Mouse (Mus musculus): Measurements from ENCODE around the gene Homer1. TPM values are rescaled to one million over a fixed set of nuclear protein-coding genes. Genes with fewer than 3 reads are reported as not detected.

Homer1 gene
- polyA plus RNA-seq, 1 experiment from 2014 or later, result 5.9 TPM

DNA sequence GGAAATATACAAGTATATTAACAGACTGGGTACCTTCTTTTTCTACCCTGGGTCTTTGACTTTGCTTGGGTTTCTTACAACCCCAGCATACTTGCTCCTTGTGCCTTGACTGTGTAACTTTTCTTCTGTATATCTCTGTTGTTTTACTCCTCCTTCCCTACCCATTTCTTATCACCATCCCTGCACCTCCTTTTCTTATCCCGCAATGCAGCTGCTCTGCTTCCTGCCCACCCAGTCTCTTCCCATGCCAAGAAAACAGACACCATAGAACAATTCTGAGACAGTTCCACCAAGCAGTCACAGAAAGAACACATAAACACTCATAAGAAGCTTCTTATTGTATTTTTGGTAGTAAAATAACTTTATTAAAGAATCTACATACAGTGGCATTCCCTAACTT is 81.9 kb downstream of the Homer1 start:
- H3K9ac ChIP-seq, result no peak overlapping the region
- ATAC-seq (replicated peaks; ENCODE audit: low FRiP score), result no peak; the same call in 1 of the 2 replicates
- H3K4me1 ChIP-seq, result no peaks in the 10 kb centered on the region
- H3K4me2 ChIP-seq, result no peak overlapping the region
- no peak overlapping the region for H3K27ac ChIP-seq
- no peaks in the 10 kb centered on the region for H3K36me3 ChIP-seq
- WGBS, result 87% methylated on average over 1 of the region's 1 CpGs
- H3K4me3 ChIP-seq (replicated peaks), result no peak overlapping the region
- no peaks in the 10 kb centered on the region for H3K9me3 ChIP-seq (replicated peaks)
- H3K27me3 ChIP-seq, result no peaks in the 10 kb centered on the region

DNA sequence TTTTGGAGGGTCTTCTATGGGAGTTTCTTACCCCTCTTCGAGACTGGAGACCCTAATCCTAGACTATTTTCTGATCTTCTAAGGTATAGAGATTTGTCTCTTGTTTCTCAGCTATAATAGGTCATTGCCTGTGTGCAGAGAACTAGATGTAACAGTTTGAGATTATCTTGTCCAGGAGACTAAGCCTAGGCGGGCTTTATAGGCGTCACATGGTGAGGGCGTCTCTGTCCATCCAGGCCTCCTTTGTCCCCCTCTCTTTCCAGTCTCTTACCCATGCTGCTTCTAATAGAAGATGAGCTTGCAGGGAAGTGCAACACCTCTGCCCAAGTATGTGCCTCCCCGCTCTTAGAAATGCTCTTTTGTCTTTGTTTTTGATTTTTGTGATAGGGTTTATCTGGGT is 83.7 kb downstream of the Homer1 start:
- Histone ChIP-seq H3K27ac (no peak overlapping the region), H3K27me3 (no peaks in the 10 kb centered on the region), H3K9ac (no peak overlapping the region), H3K36me3 (no peaks in the 10 kb centered on the region), H3K4me2 (no peak overlapping the region), H3K4me3 (replicated peaks) (no peak overlapping the region), H3K4me1 (no peaks in the 10 kb centered on the region), H3K9me3 (replicated peaks) (no peaks in the 10 kb centered on the region)
- 93% methylated on average over 5 of the region's 5 CpGs for WGBS
- ATAC-seq (replicated peaks; ENCODE audit: low FRiP score), result no peak

DNA sequence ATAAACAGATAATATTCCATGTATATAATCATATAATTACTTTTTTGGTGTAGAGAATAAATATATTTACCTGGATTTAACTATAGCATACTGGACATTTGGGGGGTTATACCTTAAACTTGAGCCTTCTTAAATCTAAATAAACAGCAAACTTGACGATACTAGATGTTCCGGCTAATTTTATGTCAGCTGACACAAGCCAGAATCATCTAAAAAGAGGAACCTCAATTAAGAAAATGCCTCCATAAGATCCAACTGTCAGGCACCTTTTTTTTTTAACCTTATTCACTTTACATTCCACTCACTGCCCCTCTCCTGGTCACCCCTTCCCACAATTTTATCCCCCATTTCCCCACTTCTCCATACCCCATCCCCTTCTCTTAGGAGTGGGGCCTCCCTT is 84.2 kb downstream of the Homer1 start:
- H3K27ac ChIP-seq, result no peak overlapping the region
- no peak overlapping the region for H3K4me3 ChIP-seq (replicated peaks)
- H3K9ac ChIP-seq, result no peak overlapping the region
- 0 out of 2 replicates have a peak, but pooled peaks cover 2% of the 10 kb centered on the region for H3K4me1 ChIP-seq
- no peaks in the 10 kb centered on the region for H3K27me3 ChIP-seq
- 88% methylated on average over 2 of the region's 2 CpGs for WGBS
- H3K4me2 ChIP-seq, result no peak overlapping the region
- H3K36me3 ChIP-seq, result no peaks in the 10 kb centered on the region
- ATAC-seq (replicated peaks; ENCODE audit: low FRiP score), result no peak
- no peaks in the 10 kb centered on the region for H3K9me3 ChIP-seq (replicated peaks)

DNA sequence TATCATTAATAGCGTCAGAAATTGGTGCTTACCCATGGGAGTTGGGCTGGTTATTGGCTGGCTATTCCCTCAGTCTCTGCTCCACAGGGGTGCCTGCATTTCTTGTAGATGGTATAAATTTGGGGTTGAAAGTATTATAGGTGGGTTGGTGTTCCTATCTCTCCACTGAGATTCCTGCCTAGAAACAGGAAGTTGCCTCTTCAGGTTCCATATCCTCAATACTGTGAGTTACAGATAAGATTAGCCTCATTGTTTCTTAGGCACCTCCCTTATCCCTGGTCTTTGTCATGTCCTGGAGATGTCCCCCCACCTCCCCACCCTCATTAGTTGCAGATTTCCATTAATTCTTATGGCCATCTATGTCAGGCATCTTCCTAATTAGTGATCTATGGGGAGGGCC is 85.0 kb downstream of the Homer1 start:
- H3K9ac ChIP-seq, result no peak overlapping the region
- H3K4me1 ChIP-seq, result 0 out of 2 replicates have a peak, but pooled peaks cover 4% of the 10 kb centered on the region
- H3K27ac ChIP-seq, result no peak overlapping the region
- no peaks in the 10 kb centered on the region for H3K36me3 ChIP-seq
- no peak overlapping the region for H3K4me2 ChIP-seq
- H3K9me3 ChIP-seq (replicated peaks), result no peaks in the 10 kb centered on the region
- WGBS, result 88% methylated on average over 1 of the region's 1 CpGs
- no peak overlapping the region for H3K4me3 ChIP-seq (replicated peaks)
- ATAC-seq (replicated peaks; ENCODE audit: low FRiP score), result no peak
- H3K27me3 ChIP-seq, result no peaks in the 10 kb centered on the region

DNA sequence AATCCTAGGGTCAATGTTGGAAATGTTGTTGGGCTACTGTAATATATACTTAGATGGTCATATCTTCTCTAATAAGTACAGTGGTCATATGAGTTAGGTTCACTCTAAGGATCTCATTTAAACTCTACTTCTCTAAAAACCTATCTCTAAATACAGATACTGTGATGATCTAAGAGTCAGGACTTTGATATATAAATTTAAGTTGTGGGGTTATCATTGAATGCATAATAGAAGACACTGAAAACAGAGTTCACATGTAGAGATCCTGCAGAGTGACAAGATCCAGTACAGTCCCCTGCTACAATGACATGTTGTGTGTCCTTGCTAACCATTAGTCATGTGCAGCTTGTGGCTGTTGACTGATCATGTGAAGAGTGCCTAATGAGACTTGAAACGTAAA is 85.7 kb downstream of the Homer1 start:
- 64% methylated on average over 1 of the region's 1 CpGs for whole genome bisulfite sequencing
- Histone ChIP-seq H3K4me1 (0 out of 2 replicates have a peak, but pooled peaks cover 4% of the 10 kb centered on the region), H3K27me3 (no peaks in the 10 kb centered on the region), H3K9ac (no peak overlapping the region), H3K36me3 (no peaks in the 10 kb centered on the region), H3K9me3 (replicated peaks) (no peaks in the 10 kb centered on the region), H3K4me3 (replicated peaks) (no peak overlapping the region), H3K4me2 (no peak overlapping the region), H3K27ac (no peak overlapping the region)
- no peak for ATAC-seq (replicated peaks; ENCODE audit: low FRiP score)

DNA sequence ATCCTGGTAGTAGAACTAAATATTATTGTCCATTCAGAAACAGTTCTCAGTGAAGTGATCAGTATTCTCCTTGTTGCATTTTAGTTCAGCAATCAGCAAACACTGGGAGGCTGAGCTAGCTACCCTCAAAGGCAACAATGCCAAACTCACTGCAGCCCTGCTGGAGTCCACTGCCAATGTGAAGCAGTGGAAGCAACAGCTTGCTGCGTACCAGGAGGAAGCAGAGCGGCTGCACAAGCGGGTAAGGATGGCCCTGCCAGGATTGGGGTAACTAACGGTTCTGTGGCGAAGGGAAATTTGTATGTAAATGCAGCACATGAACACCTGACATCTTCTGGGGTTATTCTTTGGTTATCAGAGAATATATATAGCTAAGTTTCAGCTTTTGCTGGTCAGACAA is 88.0 kb downstream of the Homer1 start:
- no peak overlapping the region for H3K4me2 ChIP-seq

DNA sequence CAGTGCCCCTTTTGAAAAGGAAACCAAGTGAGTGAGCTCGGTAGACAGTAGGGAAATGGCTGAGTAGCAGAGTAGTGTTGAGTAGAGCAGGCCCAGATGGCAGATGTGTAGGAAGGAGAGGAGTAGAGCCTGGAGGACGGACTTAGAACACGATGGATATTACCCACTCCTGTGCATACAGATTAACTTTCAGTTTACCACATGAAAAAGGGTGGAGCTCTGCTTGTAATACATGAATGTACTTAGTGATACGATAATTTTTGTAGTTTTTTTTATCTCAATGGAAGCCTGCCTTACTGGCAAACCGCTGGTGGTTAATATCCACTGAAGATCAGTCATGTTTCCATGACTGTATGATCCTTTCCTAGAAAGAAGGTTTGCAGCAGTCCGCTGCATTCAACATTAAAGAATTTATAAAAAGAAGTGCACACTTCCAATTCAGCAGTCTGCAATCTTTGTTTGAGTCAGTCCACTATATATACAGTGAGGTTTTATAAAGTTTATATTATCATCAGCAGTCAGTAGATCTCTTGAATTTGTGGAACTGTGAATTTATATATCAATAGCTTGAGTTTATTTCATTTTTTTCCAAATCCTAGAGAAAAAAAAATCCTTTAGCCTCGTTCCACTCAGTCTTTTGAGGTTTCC is 89.3 kb downstream of the Homer1 start:
- Histone ChIP-seq H3K36me3 (peaks cover 9% of the 10 kb centered on the region), H3K4me1 (0 out of 2 replicates have a peak, but pooled peaks cover 4% of the 10 kb centered on the region), H3K4me3 (replicated peaks) (no peak overlapping the region), H3K9me3 (replicated peaks) (no peaks in the 10 kb centered on the region), H3K27ac (peak overlapping the region; percentile 70), H3K9ac (no peak overlapping the region), H3K27me3 (no peaks in the 10 kb centered on the region), H3K4me2 (no peak overlapping the region)
- ATAC-seq (replicated peaks; ENCODE audit: low FRiP score), result peak; percentile 54; the same call in 1 of the 2 replicates
- 58% methylated on average over 7 of the region's 7 CpGs for WGBS

More for the DNA sequence above, 88.0 kb downstream of the Homer1 start:
- H3K27me3 ChIP-seq, result no peaks in the 10 kb centered on the region
- no peak overlapping the region for H3K27ac ChIP-seq
- no peaks in the 10 kb centered on the region for H3K9me3 ChIP-seq (replicated peaks)
- no peak overlapping the region for H3K9ac ChIP-seq
- no peak for ATAC-seq (replicated peaks; ENCODE audit: low FRiP score)
- H3K4me3 ChIP-seq (replicated peaks), result no peak overlapping the region
- H3K4me1 ChIP-seq, result 0 out of 2 replicates have a peak, but pooled peaks cover 4% of the 10 kb centered on the region
- peaks cover 6% of the 10 kb centered on the region for H3K36me3 ChIP-seq
- WGBS, result 96% methylated on average over 5 of the region's 5 CpGs

DNA sequence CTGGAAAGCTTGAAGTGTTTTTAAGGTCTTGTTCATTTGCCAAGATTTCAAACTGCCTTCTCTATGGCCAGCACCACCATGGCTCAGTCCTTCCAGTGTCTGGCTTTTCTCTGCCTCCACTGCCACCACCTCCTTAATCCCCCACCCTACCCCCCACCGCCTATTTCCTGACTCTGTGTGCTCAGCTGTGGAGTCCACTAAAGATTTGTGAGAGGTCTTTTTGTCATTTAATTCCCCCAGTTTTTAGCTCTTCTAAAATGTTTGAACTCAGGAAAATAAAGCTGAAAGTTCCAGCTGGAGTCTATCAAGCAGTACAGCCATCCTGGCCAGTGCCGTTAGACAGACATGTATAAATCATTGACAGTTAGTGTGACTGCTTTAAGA is 89.8 kb downstream of the Homer1 start:
- ATAC-seq (replicated peaks; ENCODE audit: low FRiP score), result peak; percentile 87
- Histone ChIP-seq H3K27ac (peak overlapping the region; percentile 62), H3K4me3 (replicated peaks) (no peak overlapping the region), H3K4me2 (no peak overlapping the region), H3K4me1 (0 out of 2 replicates have a peak, but pooled peaks cover 4% of the 10 kb centered on the region), H3K36me3 (peaks cover 11% of the 10 kb centered on the region), H3K27me3 (no peaks in the 10 kb centered on the region), H3K9me3 (replicated peaks) (no peaks in the 10 kb centered on the region), H3K9ac (no peak overlapping the region)
- 16% methylated on average over 2 of the region's 2 CpGs for WGBS

DNA sequence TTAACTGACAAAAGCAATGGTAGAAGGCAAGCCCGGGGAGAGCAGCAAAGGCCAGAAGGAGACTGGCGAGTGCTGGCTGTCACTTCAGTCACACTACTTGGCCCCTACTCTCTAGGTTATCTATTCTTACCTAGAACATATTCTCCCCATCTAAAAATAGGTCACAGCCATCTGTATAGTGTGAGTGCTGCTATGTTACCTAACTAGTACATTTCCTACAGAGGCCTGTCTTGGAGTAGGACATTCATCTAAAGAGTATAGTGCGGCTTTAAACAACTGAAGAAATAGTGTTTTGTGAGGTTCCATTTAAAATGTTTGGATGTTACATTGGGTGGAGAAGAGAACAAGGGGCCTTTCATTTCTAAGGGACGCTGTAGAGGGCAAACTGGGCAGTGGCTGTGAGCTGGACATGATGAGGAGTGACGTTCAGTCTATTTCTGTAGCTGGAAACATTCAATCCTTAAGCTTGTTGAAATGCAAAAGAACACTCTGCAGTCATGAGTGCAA is 100.3 kb downstream of the Homer1 start:
- Histone ChIP-seq H3K4me2 (no peak overlapping the region), H3K27ac (no peak overlapping the region), H3K36me3 (peaks cover 30% of the 10 kb centered on the region), H3K4me1 (no peaks in the 10 kb centered on the region), H3K4me3 (replicated peaks) (no peak overlapping the region), H3K27me3 (no peaks in the 10 kb centered on the region), H3K9me3 (replicated peaks) (0 out of 2 replicates have a peak, but pooled peaks cover 3% of the 10 kb centered on the region), H3K9ac (no peak overlapping the region)
- ATAC-seq (replicated peaks; ENCODE audit: low FRiP score), result no peak
- 94% methylated on average over 5 of the region's 5 CpGs for WGBS

DNA sequence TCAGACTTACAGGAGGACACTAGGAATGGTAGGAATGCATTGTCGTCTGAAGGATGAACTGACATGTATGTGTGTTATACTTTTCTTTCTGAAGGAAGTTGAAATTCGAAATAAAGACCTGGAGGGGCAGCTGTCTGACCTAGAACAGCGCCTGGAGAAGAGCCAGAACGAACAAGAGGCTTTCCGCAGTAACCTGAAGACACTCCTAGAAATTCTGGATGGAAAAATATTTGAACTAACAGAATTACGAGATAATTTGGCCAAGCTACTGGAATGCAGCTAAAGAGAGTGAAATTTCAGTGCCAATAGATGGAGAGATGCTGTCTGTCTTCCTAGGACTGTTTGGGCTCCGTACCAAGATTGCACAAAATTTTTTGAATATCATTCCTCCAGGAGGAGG is 102.5 kb downstream of the Homer1 start:
- WGBS, result 89% methylated on average over 7 of the region's 7 CpGs
- Histone ChIP-seq H3K9ac (no peak overlapping the region), H3K36me3 (peaks cover 20% of the 10 kb centered on the region), H3K27ac (no peak overlapping the region), H3K27me3 (no peaks in the 10 kb centered on the region), H3K4me3 (replicated peaks) (no peak overlapping the region), H3K9me3 (replicated peaks) (0 out of 2 replicates have a peak, but pooled peaks cover 3% of the 10 kb centered on the region), H3K4me2 (no peak overlapping the region), H3K4me1 (no peaks in the 10 kb centered on the region)
- no peak for ATAC-seq (replicated peaks; ENCODE audit: low FRiP score)

DNA sequence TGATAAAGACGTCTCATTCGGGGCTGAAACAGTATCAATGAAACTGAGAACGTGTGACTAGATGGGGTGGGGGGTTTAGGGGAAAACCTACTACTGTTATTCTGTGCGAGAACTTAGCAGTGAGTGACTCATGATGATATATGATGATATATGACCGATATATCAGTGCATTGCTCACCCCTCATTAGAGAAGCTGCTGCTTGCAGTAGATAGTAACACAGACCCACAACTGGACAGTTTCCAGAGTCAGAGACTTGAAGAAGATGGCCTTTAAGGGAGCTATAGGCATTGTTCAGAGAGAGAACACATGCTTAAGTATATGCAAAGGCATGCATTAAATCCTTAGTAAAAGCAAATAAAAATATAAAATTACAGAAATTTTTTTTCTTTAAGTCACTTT is 107.4 kb downstream of the Homer1 start:
- H3K9me3 ChIP-seq (replicated peaks), result no peaks in the 10 kb centered on the region
- H3K9ac ChIP-seq, result no peak overlapping the region
- no peaks in the 10 kb centered on the region for H3K27me3 ChIP-seq
- H3K4me3 ChIP-seq (replicated peaks), result no peak overlapping the region
- 72% methylated on average over 5 of the region's 5 CpGs for WGBS
- no peaks in the 10 kb centered on the region for H3K4me1 ChIP-seq
- no peak overlapping the region for H3K4me2 ChIP-seq
- no peak for ATAC-seq (replicated peaks; ENCODE audit: low FRiP score)
- H3K36me3 ChIP-seq, result peaks cover 7% of the 10 kb centered on the region; the same call in 1 of the 2 replicates
- no peak overlapping the region for H3K27ac ChIP-seq

DNA sequence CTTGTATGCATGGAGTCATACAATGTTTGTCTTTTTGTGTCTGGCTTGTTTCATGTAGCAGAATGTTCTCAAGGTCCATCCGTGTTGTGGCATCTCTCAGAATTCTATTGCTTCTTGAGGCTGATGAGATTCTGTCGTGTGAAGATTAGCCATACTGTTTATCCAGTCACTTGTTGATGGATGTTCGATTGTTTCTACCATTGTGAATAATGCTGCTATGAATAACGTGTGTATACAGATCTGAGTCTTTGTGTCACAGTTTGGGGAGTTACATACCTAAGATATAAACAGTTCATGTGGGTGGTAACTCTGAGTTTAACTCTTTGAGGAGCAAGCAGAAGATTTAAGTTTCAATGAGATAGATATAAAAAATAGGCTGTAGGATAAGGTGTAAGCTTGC is 110.9 kb downstream of the Homer1 start:
- ATAC-seq (replicated peaks; ENCODE audit: low FRiP score), result no peak
- Histone ChIP-seq H3K27ac (no peak overlapping the region), H3K9me3 (replicated peaks) (no peaks in the 10 kb centered on the region), H3K36me3 (0 out of 2 replicates have a peak, but pooled peaks cover 5% of the 10 kb centered on the region), H3K4me2 (no peak overlapping the region), H3K27me3 (no peaks in the 10 kb centered on the region), H3K4me3 (replicated peaks) (no peak overlapping the region), H3K4me1 (no peaks in the 10 kb centered on the region), H3K9ac (no peak overlapping the region)
- 83% methylated on average over 4 of the region's 4 CpGs for WGBS

DNA sequence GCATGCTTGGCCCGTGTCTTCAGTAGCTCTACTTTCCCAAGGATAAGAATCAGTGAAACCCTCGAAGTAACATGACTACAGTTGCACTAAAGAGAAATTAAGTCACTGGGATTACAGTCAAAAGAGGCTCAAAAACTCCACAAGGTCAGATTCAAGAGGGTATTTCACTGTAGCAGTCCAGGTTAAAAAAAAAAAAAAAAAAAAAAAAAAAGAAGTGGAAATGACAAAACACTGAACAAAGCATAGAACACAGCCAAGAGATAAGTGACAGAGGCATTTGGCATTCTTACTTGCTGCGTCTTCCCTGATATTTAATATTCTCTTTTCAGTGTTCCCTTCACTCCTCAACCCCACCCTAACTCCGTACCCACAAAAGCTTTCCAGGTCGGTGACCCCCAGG is 115.6 kb downstream of the Homer1 start:
- no peak for ATAC-seq (replicated peaks; ENCODE audit: low FRiP score)
- Histone ChIP-seq H3K4me1 (no peaks in the 10 kb centered on the region), H3K9ac (no peak overlapping the region)

More for the DNA sequence above, 115.6 kb downstream of the Homer1 start:
- 92% methylated on average over 5 of the region's 5 CpGs for WGBS
- H3K27me3 ChIP-seq, result no peaks in the 10 kb centered on the region
- no peaks in the 10 kb centered on the region for H3K9me3 ChIP-seq (replicated peaks)
- no peaks in the 10 kb centered on the region for H3K36me3 ChIP-seq
- H3K4me3 ChIP-seq (replicated peaks), result no peak overlapping the region
- no peak overlapping the region for H3K4me2 ChIP-seq
- H3K27ac ChIP-seq, result no peak overlapping the region
